Mouse (Mus musculus): Measurements from ENCODE around the gene Klf3. TPM values are rescaled to one million over a fixed set of nuclear protein-coding genes. Genes with fewer than 3 reads are reported as not detected.

The Klf3 gene
- polyA plus RNA-seq, 1 experiment from 2014 or later, result 32.5 TPM

- H3K4me2 ChIP-seq, result no peak overlapping the region
- H3K27ac ChIP-seq, result no peak overlapping the region
- H3K4me1 ChIP-seq, result no peaks in the 10 kb centered on the region
- no peaks in the 10 kb centered on the region for H3K36me3 ChIP-seq (replicated peaks)
- no peaks in the 10 kb centered on the region for H3K27me3 ChIP-seq
- no peak overlapping the region for H3K9ac ChIP-seq
- WGBS, result 82% methylated on average over 2 of the region's 2 CpGs
- peaks cover 9% of the 10 kb centered on the region; the same call in 1 of the 2 replicates for H3K9me3 ChIP-seq
- H3K4me3 ChIP-seq (replicated peaks), result no peak overlapping the region
- no peak for ATAC-seq (ENCODE audit: low FRiP score)
Measured at GRCm38 (mm10) chr5:64847305-64847704, 44.1 kb downstream of the Klf3 start.

DNA sequence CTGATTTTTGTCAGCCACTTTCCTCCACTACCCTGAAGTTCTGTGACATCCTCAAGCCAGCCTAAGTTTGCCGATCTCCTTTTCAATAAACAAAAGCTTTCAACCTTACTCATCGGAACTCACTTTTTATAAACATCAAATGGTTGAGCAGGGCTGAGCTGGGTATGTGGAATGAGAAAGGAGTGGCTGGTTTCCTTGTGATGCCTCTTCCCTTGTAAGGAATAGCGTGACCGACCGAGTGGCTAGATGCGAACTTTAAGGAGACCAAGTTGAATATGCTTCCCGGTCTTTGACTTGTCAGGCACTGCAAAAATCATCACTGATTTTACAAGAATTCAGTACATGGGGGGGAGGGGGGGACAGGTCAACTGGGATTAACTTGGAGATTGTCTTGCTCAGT is 46.7 kb downstream of the Klf3 start:
- H3K36me3 ChIP-seq (replicated peaks), result no peaks in the 10 kb centered on the region
- WGBS, result 90% methylated on average over 7 of the region's 7 CpGs
- H3K4me3 ChIP-seq (replicated peaks), result no peak overlapping the region

DNA sequence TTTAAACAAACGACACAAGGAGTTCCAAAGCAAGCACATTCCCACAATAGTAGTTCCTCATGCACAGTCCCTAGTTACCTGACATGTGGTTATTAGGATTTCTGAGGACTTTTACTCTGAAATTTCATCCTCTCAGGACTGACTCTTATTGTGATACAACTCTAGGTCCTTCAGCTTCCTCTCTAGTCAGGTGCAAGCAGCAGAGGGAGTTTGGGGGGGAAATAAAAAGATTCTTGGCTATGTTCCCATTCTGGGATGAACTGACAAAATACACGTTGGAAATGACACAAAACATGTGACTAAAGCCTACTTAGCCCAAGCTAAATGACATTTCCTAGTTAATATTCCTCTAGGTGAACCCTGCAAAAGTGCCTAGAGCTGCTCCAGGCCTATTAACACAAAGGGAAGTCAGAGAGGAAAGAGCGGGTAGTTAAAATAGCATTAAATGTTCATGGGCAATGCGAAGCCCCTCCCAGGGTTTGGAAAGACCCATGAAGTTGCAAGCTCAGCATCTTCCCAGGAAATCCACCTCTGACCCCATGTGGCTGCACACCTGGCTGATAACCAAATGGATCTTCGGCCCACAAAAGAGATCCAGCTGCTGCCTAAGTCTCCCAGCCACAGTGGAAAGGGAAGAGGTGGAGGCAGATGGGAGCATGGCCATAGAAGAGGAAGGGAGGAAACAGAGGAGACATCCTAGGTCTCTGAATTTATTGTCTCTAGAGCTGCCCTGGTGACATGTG is 49.6 kb downstream of the Klf3 start:
- WGBS, result 59% methylated on average over 5 of the region's 5 CpGs
- Histone ChIP-seq H3K4me3 (replicated peaks) (no peak overlapping the region), H3K27me3 (no peaks in the 10 kb centered on the region), H3K9me3 (0 out of 2 replicates have a peak, but pooled peaks cover 5% of the 10 kb centered on the region), H3K9ac (no peak overlapping the region), H3K36me3 (replicated peaks) (no peaks in the 10 kb centered on the region), H3K4me2 (no peak overlapping the region), H3K27ac (no peak overlapping the region), H3K4me1 (peaks cover 5% of the 10 kb centered on the region; the same call in 1 of the 2 replicates)
- no peak for ATAC-seq (ENCODE audit: low FRiP score)

More for the DNA sequence above, 46.7 kb downstream of the Klf3 start:
- no peak for ATAC-seq (ENCODE audit: low FRiP score)
- no peaks in the 10 kb centered on the region for H3K27me3 ChIP-seq
- no peaks in the 10 kb centered on the region for H3K9me3 ChIP-seq
- no peak overlapping the region for H3K27ac ChIP-seq
- peaks cover 5% of the 10 kb centered on the region; the same call in 1 of the 2 replicates for H3K4me1 ChIP-seq
- no peak overlapping the region for H3K4me2 ChIP-seq
- no peak overlapping the region for H3K9ac ChIP-seq

DNA sequence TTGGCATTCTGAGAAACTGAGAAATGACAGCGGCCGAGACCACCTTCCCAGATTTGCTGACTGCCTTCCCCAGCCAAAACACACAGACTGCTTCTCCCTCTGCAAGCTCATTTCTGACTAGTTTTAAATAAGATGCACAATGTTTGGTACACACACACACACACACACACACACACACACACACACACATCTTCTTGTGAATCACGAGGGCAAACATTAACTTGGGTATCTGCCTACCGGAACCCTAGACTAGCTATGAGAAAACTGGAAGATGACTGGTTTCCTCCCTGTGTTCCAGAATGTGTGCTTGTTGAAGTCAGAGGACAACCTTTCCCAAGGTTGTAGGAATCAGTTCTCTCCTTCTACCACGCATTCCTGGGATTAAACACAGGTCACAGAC is 50.2 kb downstream of the Klf3 start:
- H3K36me3 ChIP-seq (replicated peaks), result no peaks in the 10 kb centered on the region
- H3K27me3 ChIP-seq, result no peaks in the 10 kb centered on the region
- no peak overlapping the region for H3K27ac ChIP-seq
- no peak overlapping the region for H3K4me3 ChIP-seq (replicated peaks)
- H3K4me1 ChIP-seq, result peaks cover 5% of the 10 kb centered on the region; the same call in 1 of the 2 replicates
- no peak for ATAC-seq (ENCODE audit: low FRiP score)
- H3K4me2 ChIP-seq, result no peak overlapping the region
- H3K9me3 ChIP-seq, result 0 out of 2 replicates have a peak, but pooled peaks cover 5% of the 10 kb centered on the region
- H3K9ac ChIP-seq, result no peak overlapping the region
- WGBS, result 94% methylated on average over 5 of the region's 5 CpGs

DNA sequence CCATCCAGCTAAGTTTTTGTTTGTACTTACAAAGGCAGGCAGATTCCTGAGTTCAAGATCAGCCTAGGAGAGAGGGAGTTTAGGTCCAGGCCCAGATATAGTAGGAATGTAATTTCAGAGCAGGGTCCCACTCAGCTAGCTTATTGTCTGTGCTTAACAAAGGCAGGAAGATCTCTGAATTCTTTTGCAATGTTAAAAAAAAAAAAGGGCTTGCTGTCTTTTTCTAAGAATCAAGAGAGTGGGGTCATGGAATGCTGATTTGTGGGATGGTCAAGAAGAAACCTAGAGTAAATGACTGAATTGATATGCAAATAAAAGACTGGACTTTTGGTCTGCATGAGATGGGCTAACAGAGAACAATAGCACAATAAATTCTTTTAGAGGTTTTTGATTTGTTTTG is 52.0 kb downstream of the Klf3 start:
- H3K4me3 ChIP-seq (replicated peaks), result no peak overlapping the region
- H3K36me3 ChIP-seq (replicated peaks), result no peaks in the 10 kb centered on the region
- ATAC-seq (ENCODE audit: low FRiP score), result no peak

DNA sequence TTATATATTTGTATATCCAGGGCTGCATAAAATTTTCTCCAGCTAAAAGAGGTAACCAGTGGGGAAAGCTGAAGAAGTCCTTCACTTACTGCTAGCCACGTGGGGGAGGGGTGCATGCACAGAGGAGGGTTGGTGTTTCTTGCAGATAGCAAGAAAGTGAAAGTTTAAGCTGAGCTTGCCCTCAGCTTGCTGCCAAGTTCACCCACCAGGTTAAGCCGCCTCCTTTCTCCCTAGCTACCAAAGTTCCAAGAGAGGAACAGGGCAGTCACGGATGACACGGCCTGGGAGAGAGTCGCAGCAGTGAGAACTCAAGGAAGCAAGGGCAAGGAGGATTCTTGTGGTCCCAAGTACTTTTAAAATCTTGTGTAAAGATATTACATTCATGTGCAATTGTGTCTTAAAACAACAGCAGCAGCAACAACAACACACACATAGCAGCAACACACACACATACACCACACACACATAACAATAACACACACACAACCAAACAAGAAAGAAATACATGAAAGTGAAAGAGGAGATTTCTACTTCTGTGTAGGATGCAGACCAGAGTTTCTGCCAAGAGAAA is 57.8 kb downstream of the Klf3 start:
- Histone ChIP-seq H3K4me3 (replicated peaks) (no peak overlapping the region), H3K27me3 (no peaks in the 10 kb centered on the region), H3K4me2 (no peak overlapping the region), H3K4me1 (0 out of 2 replicates have a peak, but pooled peaks cover 7% of the 10 kb centered on the region), H3K9ac (no peak overlapping the region), H3K36me3 (replicated peaks) (no peaks in the 10 kb centered on the region), H3K9me3 (0 out of 2 replicates have a peak, but pooled peaks cover 3% of the 10 kb centered on the region), H3K27ac (no peak overlapping the region)
- no peak for ATAC-seq (ENCODE audit: low FRiP score)
- WGBS, result 69% methylated on average over 5 of the region's 5 CpGs

More for the DNA sequence above, 52.0 kb downstream of the Klf3 start:
- Histone ChIP-seq H3K27ac (no peak overlapping the region), H3K9ac (no peak overlapping the region), H3K9me3 (0 out of 2 replicates have a peak, but pooled peaks cover 5% of the 10 kb centered on the region), H3K27me3 (no peaks in the 10 kb centered on the region), H3K4me1 (peaks cover 5% of the 10 kb centered on the region; the same call in 1 of the 2 replicates), H3K4me2 (no peak overlapping the region)

- Histone ChIP-seq H3K27ac (no peak overlapping the region), H3K27me3 (no peaks in the 10 kb centered on the region), H3K36me3 (replicated peaks) (no peaks in the 10 kb centered on the region), H3K4me2 (no peak overlapping the region), H3K4me3 (replicated peaks) (no peak overlapping the region), H3K9me3 (no peaks in the 10 kb centered on the region), H3K4me1 (0 out of 2 replicates have a peak, but pooled peaks cover 7% of the 10 kb centered on the region), H3K9ac (no peak overlapping the region)
- WGBS, result 76% methylated on average over 17 of the region's 17 CpGs
- ATAC-seq (ENCODE audit: low FRiP score), result no peak
Measured at GRCm38 (mm10) chr5:64861471-64862199, 58.4 kb downstream of the Klf3 start.

GRCm38 (mm10) chr5:64862269-64862668 is 59.1 kb downstream of the Klf3 start:
- 83% methylated on average over 9 of the region's 9 CpGs for WGBS
- H3K4me2 ChIP-seq, result no peak overlapping the region
- 0 out of 2 replicates have a peak, but pooled peaks cover 7% of the 10 kb centered on the region for H3K4me1 ChIP-seq
- H3K9ac ChIP-seq, result no peak overlapping the region
- no peak for ATAC-seq (ENCODE audit: low FRiP score)
- no peaks in the 10 kb centered on the region for H3K27me3 ChIP-seq
- no peaks in the 10 kb centered on the region for H3K36me3 ChIP-seq (replicated peaks)
- H3K27ac ChIP-seq, result no peak overlapping the region
- H3K4me3 ChIP-seq (replicated peaks), result no peak overlapping the region
- no peaks in the 10 kb centered on the region for H3K9me3 ChIP-seq

DNA sequence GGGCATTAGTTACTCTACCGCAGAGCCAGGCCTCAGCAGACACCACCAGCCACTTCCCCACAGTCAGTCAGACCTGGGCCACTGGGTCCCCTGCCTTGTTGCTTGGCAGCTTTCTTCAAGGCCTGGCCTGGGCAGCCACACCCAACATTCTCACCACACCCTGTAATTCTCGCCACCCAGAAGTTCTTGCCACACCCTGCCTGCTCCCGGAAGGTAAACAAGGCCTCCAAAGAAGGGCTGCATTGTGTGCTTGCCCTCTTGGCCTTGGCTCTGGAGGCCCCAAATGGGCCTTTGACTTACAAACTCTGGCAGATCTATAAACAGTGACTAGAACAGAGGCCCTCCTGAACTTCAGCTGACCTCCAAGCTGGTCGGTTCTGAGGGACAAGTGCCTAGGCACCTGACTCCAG is 61.5 kb downstream of the Klf3 start:
- no peak for ATAC-seq (ENCODE audit: low FRiP score)
- Histone ChIP-seq H3K4me1 (0 out of 2 replicates have a peak, but pooled peaks cover 7% of the 10 kb centered on the region), H3K27me3 (no peaks in the 10 kb centered on the region), H3K9ac (no peak overlapping the region), H3K4me3 (replicated peaks) (no peak overlapping the region), H3K9me3 (0 out of 2 replicates have a peak, but pooled peaks cover 3% of the 10 kb centered on the region), H3K4me2 (no peak overlapping the region), H3K36me3 (replicated peaks) (no peaks in the 10 kb centered on the region), H3K27ac (no peak overlapping the region)
- WGBS, result 74% methylated on average over 4 of the region's 4 CpGs

- Histone ChIP-seq H3K36me3 (replicated peaks) (no peaks in the 10 kb centered on the region), H3K9ac (no peak overlapping the region), H3K4me1 (0 out of 2 replicates have a peak, but pooled peaks cover 7% of the 10 kb centered on the region), H3K4me3 (replicated peaks) (no peak overlapping the region), H3K9me3 (0 out of 2 replicates have a peak, but pooled peaks cover 3% of the 10 kb centered on the region), H3K27ac (no peak overlapping the region), H3K27me3 (no peaks in the 10 kb centered on the region), H3K4me2 (no peak overlapping the region)
- 82% methylated on average over 12 of the region's 12 CpGs for WGBS
- no peak for ATAC-seq (ENCODE audit: low FRiP score)
Measured at GRCm38 (mm10) chr5:64865219-64865964, 62.2 kb downstream of the Klf3 start.

DNA sequence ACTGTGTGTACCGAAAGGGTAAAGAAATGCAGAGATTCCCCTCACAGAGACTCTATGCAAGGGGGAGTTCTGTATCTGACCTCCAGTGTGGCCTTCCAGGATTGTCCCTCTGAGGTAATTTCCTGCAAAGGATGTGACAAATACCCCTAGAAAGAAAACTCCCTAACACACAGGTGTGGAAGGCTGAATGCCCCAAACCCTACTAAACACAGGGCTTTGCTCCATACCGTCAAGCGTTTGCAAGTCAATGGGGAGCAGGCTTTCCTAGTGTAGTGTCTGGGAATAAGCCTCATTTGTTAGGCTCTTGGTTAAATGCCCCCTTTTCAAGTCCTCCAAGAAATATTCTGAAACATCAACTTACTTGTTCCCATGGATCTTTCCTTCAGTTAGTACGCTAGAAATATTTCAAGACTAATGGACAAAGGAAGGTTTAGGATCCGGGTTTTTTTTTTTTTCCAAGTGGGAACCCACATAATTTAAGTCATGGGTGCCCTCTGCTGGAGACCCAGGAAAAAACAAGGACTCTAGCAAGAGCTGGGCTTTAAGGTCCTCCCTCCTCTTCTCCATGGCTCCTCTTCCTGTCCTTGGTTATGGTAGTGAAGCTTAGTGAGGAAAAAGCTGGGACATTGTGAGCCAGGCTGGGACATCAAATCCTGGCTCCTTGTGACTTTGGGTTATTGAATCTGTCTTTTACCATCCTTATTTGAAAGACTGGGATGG is 63.3 kb downstream of the Klf3 start:
- Histone ChIP-seq H3K9me3 (0 out of 2 replicates have a peak, but pooled peaks cover 3% of the 10 kb centered on the region), H3K27me3 (no peaks in the 10 kb centered on the region), H3K27ac (no peak overlapping the region), H3K4me1 (0 out of 2 replicates have a peak, but pooled peaks cover 7% of the 10 kb centered on the region), H3K4me3 (replicated peaks) (no peak overlapping the region), H3K9ac (no peak overlapping the region), H3K36me3 (replicated peaks) (no peaks in the 10 kb centered on the region), H3K4me2 (no peak overlapping the region)
- 36% methylated on average over 5 of the region's 5 CpGs for WGBS
- ATAC-seq (ENCODE audit: low FRiP score), result peak; percentile 55; the same call in 1 of the 2 replicates

Data from forebrain, embryonic 12.5 days (tissue).